Mouse (Mus musculus): ENCODE data around the gene Eef1akmt2.
A peak's percentile ranks its signal among the peaks of the same experiment; 100 is the strongest.

Gene Eef1akmt2

GRCm38 (mm10) chr7:132852173-132852844 lies at the start of gene Eef1akmt2:
TSS of gene Eef1akmt2 (minus strand) at chr7:132852673.
- peak; percentile 95 for DNase-seq

- no peak for DNase-seq
These were observed 48.5 kb upstream of the Eef1akmt2 start for GRCm38 (mm10) chr7:132900826-132901531.

- peak; percentile 31 for DNase-seq
These were observed 45.8 kb upstream of the Eef1akmt2 start for GRCm38 (mm10) chr7:132898234-132898633.

DNA sequence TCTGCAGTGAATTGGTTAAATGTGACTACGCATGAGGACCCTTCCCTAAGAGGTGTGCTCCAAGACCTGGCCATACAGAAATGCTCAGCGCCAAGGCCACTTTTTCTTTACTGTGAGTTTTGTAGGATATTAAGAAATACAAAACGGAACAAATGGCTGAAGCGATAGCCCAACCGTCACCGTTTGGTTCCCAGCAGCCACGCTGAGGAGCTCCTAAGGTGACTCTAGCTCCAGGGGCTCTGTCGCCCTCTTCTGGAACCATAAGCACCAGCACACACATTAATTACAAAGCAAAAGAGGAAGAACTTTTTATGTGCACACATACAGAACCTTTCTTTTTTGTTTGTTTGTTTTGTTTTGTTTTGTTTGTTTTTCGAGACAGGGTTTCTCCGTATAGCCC lies 44.8 kb upstream of the Eef1akmt2 start:
- DNase-seq: no peak

DNA sequence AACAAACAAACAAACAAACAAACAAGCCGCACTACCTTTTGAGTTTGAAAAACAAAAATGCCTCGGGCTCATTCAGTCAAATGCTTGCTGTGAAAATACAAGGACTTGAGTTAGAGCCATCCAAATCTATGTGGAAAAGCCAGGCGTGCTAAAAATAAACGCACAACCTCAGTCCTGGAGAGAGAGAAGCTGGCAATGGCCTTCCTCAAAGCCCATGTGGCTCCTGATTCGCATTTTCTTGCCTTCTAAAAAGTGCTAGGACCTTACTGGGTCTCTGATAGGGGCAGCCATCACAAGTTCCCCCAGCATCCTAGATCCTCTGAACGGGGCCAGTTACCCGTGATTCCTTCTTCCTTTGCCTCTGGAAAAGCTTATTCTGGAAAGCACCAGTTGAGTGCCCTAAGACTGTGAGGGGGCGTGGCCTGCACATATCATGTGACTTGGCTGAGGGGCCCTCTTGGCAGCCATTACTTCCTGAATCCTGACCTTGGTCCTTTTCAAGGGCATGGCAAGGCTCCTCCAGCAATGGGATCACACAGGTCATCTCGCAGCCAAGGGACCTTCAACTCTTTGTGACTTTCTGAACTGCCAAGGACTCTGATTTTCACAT lies 43.8 kb upstream of the Eef1akmt2 start:
- DNase-seq: no peak

- DNase-seq: peak; percentile 54
These were observed 42.5 kb upstream of the Eef1akmt2 start for GRCm38 (mm10) chr7:132894841-132895555.

- DNase-seq: no peak
These were observed 40.9 kb upstream of the Eef1akmt2 start for GRCm38 (mm10) chr7:132893336-132893735.

DNA sequence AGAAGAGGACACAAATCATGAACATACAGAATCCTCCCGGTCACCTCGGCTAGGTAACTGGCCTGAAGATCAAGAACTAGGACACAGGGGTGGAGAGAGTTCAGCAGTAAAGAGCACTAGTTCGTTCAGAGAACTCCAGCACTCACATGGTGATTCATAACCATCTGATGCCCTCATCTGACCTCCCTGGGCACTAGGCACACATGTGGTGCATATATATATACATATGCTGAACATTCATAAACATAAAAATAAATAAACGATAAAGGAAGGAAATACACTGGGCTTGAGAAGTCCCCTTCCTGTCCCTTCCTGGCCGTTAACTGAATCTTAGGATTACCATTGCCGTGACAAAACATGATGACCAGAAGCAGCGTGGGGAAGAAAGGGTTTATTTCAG lies 40.3 kb upstream of the Eef1akmt2 start:
- DNase-seq: no peak

GRCm38 (mm10) chr7:132892311-132892661 lies 39.8 kb upstream of the Eef1akmt2 start:
- no peak for DNase-seq

GRCm38 (mm10) chr7:132891561-132892310 lies 39.3 kb upstream of the Eef1akmt2 start:
- no peak for DNase-seq

DNA sequence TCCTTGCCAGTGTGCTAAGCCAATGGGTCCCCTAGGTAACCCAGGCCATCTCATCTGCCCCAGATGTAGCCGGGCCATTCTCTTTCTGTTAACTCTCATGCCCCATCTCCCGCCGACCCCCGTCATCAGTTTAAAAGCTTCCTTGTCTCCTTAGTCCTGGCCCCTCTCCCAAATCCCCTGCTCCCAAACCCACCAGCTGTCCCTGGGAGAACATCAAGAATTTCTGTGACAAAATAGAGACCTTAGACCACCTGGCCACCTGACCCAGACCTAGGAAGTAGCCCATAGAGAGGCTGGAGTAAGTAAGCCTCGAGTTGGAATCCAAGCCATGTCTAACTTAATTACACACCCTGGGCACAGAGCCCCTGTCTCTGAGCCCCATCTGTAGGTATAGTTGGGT lies 37.7 kb upstream of the Eef1akmt2 start:
- DNase-seq: no peak

GRCm38 (mm10) chr7:132889691-132890090 lies 37.2 kb upstream of the Eef1akmt2 start:
- DNase-seq: no peak

DNA sequence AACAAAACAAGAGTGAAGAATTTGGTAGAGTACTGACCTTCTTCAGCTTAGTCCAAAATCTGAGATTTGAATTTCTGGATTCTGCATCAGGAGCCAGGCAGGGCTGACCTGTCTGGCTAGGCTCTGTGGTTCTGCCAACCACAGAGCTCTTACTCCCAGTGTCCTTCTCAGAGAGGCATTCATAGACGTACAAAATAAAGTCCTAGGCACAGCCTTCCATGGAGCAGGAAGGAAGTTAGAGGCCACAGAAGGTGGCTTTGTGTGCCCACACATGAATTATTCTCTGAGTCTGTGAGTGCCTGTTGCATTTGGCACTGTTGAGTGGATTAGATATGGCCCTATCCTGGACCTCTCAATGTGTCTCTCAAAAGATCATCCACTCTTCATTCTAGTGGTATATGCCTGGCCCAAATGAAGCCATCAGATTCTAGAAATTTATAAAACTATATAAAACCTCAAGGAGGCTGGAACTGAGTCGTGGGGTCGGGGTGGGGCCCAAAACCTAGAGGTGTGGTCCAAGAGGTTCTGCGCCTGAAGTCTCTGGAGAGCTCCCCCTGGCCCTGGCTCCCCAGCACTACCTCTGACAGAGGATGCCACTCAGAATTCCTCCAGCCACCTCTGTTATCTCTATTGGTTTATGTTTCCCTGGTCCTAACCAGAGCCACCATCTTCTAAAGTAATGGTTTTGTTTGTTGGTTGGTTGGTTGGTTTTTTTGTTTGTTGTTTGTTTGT lies 36.2 kb upstream of the Eef1akmt2 start:
- no peak for DNase-seq

- DNase-seq: no peak
These were observed 35.6 kb upstream of the Eef1akmt2 start for GRCm38 (mm10) chr7:132888052-132888451.

- DNase-seq: no peak
These were observed 34.7 kb upstream of the Eef1akmt2 start for GRCm38 (mm10) chr7:132887019-132887804.

- DNase-seq: no peak
These were observed 31.6 kb upstream of the Eef1akmt2 start for GRCm38 (mm10) chr7:132884031-132884430.

DNA sequence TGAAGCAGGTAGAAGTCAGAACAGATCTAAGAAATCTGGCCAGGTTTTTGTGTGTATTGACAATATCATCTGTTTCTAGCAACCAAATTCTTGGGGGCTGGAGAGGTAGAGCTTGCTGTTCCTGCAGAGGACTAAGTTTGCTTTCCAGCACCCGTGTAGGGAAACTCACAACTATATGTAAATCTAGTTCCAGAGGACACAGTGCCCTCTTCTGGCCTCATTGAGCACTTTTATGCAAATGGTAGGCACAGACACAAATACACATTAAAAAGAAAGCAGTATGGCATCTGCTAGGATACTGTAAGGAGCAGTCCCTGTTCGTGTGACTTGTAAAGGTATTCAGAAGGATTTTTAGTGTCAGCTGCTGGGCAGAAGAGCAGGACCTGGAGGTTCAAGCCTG lies 29.9 kb upstream of the Eef1akmt2 start:
- DNase-seq: no peak

DNA sequence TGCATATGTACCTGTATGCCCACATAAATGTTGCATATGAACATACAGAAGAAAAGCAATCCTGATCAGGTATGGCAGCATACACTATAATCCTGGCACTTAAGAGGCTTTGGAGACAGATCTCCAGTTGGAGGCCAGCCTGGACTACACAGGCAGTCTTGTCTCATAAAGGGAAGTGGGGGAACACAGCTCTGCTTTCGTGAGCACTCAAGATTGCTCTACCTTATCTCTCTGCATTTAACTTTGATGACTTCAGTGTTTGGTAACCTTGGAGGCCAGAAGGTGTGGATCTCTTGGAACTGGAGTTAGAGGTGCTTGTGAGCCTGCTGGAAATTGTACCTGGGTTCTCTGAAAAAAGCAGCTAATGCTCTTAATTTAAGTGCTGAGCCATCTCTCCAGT lies 27.8 kb upstream of the Eef1akmt2 start:
- no peak for DNase-seq

DNA sequence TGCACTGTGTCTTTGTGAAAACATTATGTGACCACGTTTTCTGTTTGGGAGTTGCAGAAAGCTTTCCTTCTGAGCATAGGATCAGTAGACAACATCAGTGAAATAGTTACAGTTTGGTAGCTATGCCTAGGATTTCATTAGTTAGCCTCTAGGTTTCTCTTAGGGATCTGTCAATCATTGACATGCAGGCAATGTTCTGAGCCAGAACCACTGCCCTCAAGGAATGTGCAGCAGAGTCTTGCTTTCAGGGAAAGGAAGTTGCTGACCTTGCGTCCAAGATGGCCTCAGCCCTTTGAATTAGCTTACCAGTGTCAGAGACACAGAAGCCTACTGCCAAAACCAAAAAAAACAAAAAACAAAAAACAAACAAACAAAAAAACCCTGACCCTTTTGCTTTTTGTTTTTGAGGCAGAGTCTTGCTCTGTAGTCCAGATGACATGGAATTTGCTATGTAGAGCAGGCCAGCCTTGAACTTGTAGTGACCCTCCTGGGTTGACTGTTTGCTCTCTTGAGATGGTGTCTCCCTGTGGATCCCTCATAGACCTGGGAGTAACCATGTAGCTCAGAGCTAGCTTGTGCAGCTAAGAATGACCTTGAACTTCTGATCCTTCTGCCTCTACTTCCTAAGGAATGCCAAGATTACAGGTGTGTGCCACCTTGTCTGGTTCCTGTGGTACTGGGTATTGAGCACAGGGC lies 23.1 kb upstream of the Eef1akmt2 start:
- no peak for DNase-seq

DNA sequence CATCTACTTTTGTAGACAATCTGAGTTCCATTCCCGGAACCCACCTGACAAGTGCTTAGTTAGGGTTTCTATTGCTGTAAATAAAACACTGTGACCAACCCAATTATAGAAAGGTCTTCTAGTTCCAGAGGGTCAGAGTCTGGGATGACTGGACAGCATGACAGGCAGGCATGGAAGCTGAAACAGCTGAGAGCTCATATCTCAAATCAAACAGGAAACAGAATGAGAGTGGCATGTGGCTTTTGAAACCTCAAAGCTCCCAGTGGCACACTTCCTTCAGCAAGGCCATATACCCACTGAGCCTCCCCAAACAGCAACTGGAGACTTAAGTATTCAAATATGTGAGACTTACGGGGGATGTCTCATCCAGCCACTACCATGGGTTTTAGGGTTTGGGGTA lies 20.6 kb upstream of the Eef1akmt2 start:
- no peak for DNase-seq

DNA sequence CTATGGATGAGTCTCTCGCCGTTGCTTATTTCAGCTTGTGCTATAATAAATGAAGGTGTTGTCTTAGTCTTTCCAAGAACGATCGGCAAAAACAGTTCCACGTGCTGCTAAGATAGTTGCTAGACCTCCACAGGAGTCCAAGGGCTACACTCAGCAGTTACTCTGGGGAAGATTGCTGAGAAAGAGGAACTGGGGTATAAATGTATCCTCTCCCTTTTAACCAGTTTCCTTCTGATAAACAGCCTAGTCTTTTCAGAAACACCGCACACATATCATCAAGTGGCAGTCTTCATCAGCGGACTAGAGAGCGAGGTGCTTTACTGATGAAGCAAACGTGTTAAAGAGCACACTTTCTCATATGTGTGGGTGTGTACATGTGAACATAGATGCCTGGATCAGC lies 13.8 kb upstream of the Eef1akmt2 start:
- DNase-seq: no peak

All from retina, postnatal 1 day (tissue).